Mouse (Mus musculus) embryonic facial prominence, embryonic 15.5 days (tissue): ENCODE results near the gene Fgfrl1. TPM values are rescaled to one million over a fixed set of nuclear protein-coding genes. Genes with fewer than 3 reads are reported as not detected.
"Not testable (repeated sequence)": the region's sequence is repeated elsewhere in the genome, so short reads cannot be mapped to it uniquely, and the experiment has no call there.

Source experiments
- ATAC-seq: fragments of 200-750 bp; cut with Nextera tagmentation; 2 replicates; pipeline ENCODE4 v1.8.0; 2017; ENCODE audit warnings: low read depth, moderate TSS enrichment; ENCODE audit not compliant: insufficient number of reproducible peaks, low FRiP score, low TSS enrichment
- H3K27ac ChIP-seq: fragments of 300-500 bp; sonication (generic); replicated peaks from 2 replicates; pipeline ENCODE4 v1.5.1; 2015; ENCODE audit warnings: mild to moderate bottlenecking, inconsistent platforms
- H3K27me3 ChIP-seq: fragments of 300-500 bp; sonication (generic); 2 replicates; pipeline ENCODE4 v1.6.1; 2015; ENCODE audit warnings: inconsistent platforms
- H3K36me3 ChIP-seq: fragments of 300-500 bp; sonication (generic); 2 replicates; pipeline ENCODE4 v1.6.1; 2015; ENCODE audit warnings: mild to moderate bottlenecking, inconsistent platforms
- H3K4me1 ChIP-seq: fragments of 300-500 bp; sonication (generic); 2 replicates; pipeline ENCODE4 v1.6.1; 2015; ENCODE audit warnings: inconsistent platforms
- H3K4me2 ChIP-seq: fragments of 300-500 bp; sonication (generic); replicated peaks from 2 replicates; pipeline ENCODE4 v1.6.1; 2015; ENCODE audit warnings: mild to moderate bottlenecking, inconsistent platforms
- H3K4me3 ChIP-seq: fragments of 300-500 bp; sonication (generic); replicated peaks from 2 replicates; pipeline ENCODE4 v1.5.1; 2015; ENCODE audit warnings: mild to moderate bottlenecking, inconsistent platforms
- H3K9ac ChIP-seq: fragments of 300-500 bp; sonication (generic); 2 replicates; pipeline ENCODE4 v1.6.1; 2015; ENCODE audit warnings: inconsistent platforms
- H3K9me3 ChIP-seq: fragments of 300-500 bp; sonication (generic); replicated peaks from 2 replicates; pipeline ENCODE4 v1.6.1; 2016; ENCODE audit warnings: inconsistent platforms
- WGBS: fragments of 180-500 bp; shearing (Covaris S2); methylation state at CpG from one replicate; pipeline ENCODE4 v1.1.7; 2015; 5-methylcytosine and 5-hydroxymethylcytosine counted together
- polyA plus RNA-seq: library from polyadenylated mRNA; unstranded; fragments of >200 nt; fragmentation: Nextera tagmentation; extraction: Ambion mirVana; gene quantifications from 2 replicates; pipeline ENCODE4 v1.2.1, GENCODE M21; 2015

Fgfrl1 gene
- polyA plus RNA-seq, 1 experiment from 2014 or later = 29.4 TPM

- H3K4me2 ChIP-seq = no peak overlapping the region
- 44% methylated on average over 2 of the region's 2 CpGs for WGBS
Observed at GRCm38 (mm10) chr5:108724006-108724405, 31.8 kb downstream of the Fgfrl1 start.

GRCm38 (mm10) chr5:108726557-108727248 lies 34.5 kb downstream of the Fgfrl1 start:
- H3K9ac ChIP-seq = no peak overlapping the region
- no peak overlapping the region for H3K27ac ChIP-seq
- no peak overlapping the region for H3K4me3 ChIP-seq
- no peaks in the 10 kb centered on the region for H3K4me1 ChIP-seq
- H3K27me3 ChIP-seq = no peaks in the 10 kb centered on the region
- WGBS = 24% methylated on average over 5 of the region's 5 CpGs
- peak; percentile 70; the same call in 1 of the 2 replicates for ATAC-seq
- no peak overlapping the region for H3K4me2 ChIP-seq
- no peaks in the 10 kb centered on the region for H3K36me3 ChIP-seq
- H3K9me3 ChIP-seq = no peaks in the 10 kb centered on the region

More at GRCm38 (mm10) chr5:108724006-108724405, 31.8 kb downstream of the Fgfrl1 start:
- H3K9me3 ChIP-seq = no peaks in the 10 kb centered on the region
- ATAC-seq = no peak
- no peak overlapping the region for H3K4me3 ChIP-seq
- H3K36me3 ChIP-seq = no peaks in the 10 kb centered on the region
- no peaks in the 10 kb centered on the region for H3K27me3 ChIP-seq
- no peak overlapping the region for H3K27ac ChIP-seq
- H3K9ac ChIP-seq = no peak overlapping the region
- no peaks in the 10 kb centered on the region for H3K4me1 ChIP-seq

- Histone ChIP-seq H3K36me3 (no peaks in the 10 kb centered on the region), H3K27me3 (no peaks in the 10 kb centered on the region), H3K27ac (no peak overlapping the region), H3K4me1 (no peaks in the 10 kb centered on the region), H3K9ac (no peak overlapping the region), H3K9me3 (no peaks in the 10 kb centered on the region), H3K4me3 (no peak overlapping the region), H3K4me2 (no peak overlapping the region)
- WGBS = 80% methylated on average over 1 of the region's 1 CpGs
- no peak for ATAC-seq
Observed at GRCm38 (mm10) chr5:108727425-108727824, 35.2 kb downstream of the Fgfrl1 start.

DNA sequence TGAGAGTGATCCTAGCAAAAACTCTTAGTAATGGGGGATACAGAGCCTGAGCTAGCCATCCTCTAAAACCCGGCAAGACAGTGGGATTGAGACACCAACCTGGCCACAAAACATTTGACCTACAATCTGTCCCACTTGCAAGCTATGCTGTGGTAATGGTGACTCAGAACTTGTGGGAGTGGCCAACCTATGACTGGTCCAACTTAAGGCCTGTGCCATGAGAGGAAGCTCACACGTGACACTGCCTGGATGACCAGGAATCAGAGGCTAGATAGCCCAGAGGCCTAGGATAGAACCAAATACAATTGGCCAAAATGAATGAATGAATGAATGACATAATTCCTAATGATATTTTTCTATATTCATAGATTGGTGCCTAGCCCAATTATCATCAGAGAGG lies 49.7 kb downstream of the Fgfrl1 start:
- 69% methylated on average over 2 of the region's 2 CpGs for WGBS
- Histone ChIP-seq H3K9me3 (no peaks in the 10 kb centered on the region), H3K36me3 (no peaks in the 10 kb centered on the region), H3K4me3 (no peak overlapping the region), H3K9ac (no peak overlapping the region), H3K4me1 (no peaks in the 10 kb centered on the region), H3K27ac (no peak overlapping the region), H3K4me2 (no peak overlapping the region), H3K27me3 (no peaks in the 10 kb centered on the region)
- no peak for ATAC-seq

DNA sequence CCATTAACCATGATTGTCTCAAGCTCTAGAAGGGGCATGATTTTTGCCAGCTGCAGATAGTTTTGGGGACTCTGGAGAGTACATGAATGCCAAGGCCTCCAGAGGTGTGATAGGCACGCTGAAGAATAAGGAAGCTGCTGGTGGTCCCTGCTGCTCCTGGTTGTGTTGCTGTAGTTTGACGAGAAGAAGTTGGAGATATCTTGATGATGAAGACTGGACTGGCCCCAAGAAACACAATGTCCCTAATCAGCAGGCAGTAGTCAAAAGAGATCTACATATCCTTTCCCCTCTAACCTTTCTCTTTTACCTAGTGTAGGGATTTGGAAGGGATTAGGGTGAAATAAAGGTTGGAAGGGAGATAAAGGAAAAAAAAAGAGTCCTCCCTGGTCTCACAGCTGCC lies 50.4 kb downstream of the Fgfrl1 start:
- WGBS = 67% methylated on average over 2 of the region's 2 CpGs
- H3K27ac ChIP-seq = no peak overlapping the region
- ATAC-seq = no peak
- H3K4me1 ChIP-seq = no peaks in the 10 kb centered on the region
- H3K36me3 ChIP-seq = no peaks in the 10 kb centered on the region
- H3K4me2 ChIP-seq = no peak overlapping the region
- H3K4me3 ChIP-seq = no peak overlapping the region
- no peak overlapping the region for H3K9ac ChIP-seq
- H3K9me3 ChIP-seq = no peaks in the 10 kb centered on the region
- no peaks in the 10 kb centered on the region for H3K27me3 ChIP-seq

GRCm38 (mm10) chr5:108743856-108744255 lies 51.7 kb downstream of the Fgfrl1 start:
- Histone ChIP-seq H3K27ac (no peak overlapping the region), H3K36me3 (no peaks in the 10 kb centered on the region), H3K9me3 (no peaks in the 10 kb centered on the region), H3K27me3 (no peaks in the 10 kb centered on the region), H3K4me1 (no peaks in the 10 kb centered on the region), H3K9ac (no peak overlapping the region), H3K4me3 (no peak overlapping the region), H3K4me2 (no peak overlapping the region)
- 72% methylated on average over 2 of the region's 2 CpGs for WGBS
- no peak for ATAC-seq

GRCm38 (mm10) chr5:108744629-108745028 lies 52.4 kb downstream of the Fgfrl1 start:
- ATAC-seq = no peak
- Histone ChIP-seq H3K36me3 (no peaks in the 10 kb centered on the region), H3K4me1 (no peaks in the 10 kb centered on the region), H3K9me3 (no peaks in the 10 kb centered on the region), H3K4me3 (no peak overlapping the region), H3K9ac (no peak overlapping the region), H3K4me2 (no peak overlapping the region), H3K27ac (no peak overlapping the region), H3K27me3 (no peaks in the 10 kb centered on the region)
- 75% methylated on average over 3 of the region's 3 CpGs for WGBS

- H3K9me3 ChIP-seq = no peaks in the 10 kb centered on the region
- no peak overlapping the region for H3K9ac ChIP-seq
- 85% methylated on average over 5 of the region's 5 CpGs for WGBS
- H3K27me3 ChIP-seq = no peaks in the 10 kb centered on the region
- no peak overlapping the region for H3K4me2 ChIP-seq
- H3K36me3 ChIP-seq = no peaks in the 10 kb centered on the region
- no peaks in the 10 kb centered on the region for H3K4me1 ChIP-seq
- no peak overlapping the region for H3K4me3 ChIP-seq
- ATAC-seq = no peak
- no peak overlapping the region for H3K27ac ChIP-seq
Observed at GRCm38 (mm10) chr5:108750328-108751210, 58.4 kb downstream of the Fgfrl1 start.

GRCm38 (mm10) chr5:108751258-108751657 lies 59.1 kb downstream of the Fgfrl1 start:
- H3K36me3 ChIP-seq, H3K4me3 ChIP-seq, H3K4me1 ChIP-seq, ATAC-seq, H3K4me2 ChIP-seq, H3K9me3 ChIP-seq, H3K9ac ChIP-seq, H3K27me3 ChIP-seq, H3K27ac ChIP-seq: not testable (repeated sequence)
- 80% methylated on average over 4 of the region's 4 CpGs for WGBS
